In genomic region chr15:7723770-7724169, GRCm38 (mm10) we compare ENCODE assay signal across 21 mouse cellular contexts.
DNase-seq lines count a peak whose midpoint lies in the region; ATAC-seq lines count a peak whose summit lies in the region.
"Had no signal": no experiment of that assay in that cellular context is flagged by ENCODE, and none has a peak within 500 bp of the region (broad histone marks: within the 10 kb centered on the region; RNA-seq: fewer than 3 reads in every experiment).

No protein-coding gene starts in this region.

- no peaks in the 10 kb centered on the region for H3K4me1 ChIP-seq in embryonic facial prominence, embryonic 11.5 days (ENCODE audit: control insufficient read depth, insufficient read depth, low read length)
- peaks cover 30% of the 10 kb centered on the region for H3K4me1 ChIP-seq in embryonic facial prominence, embryonic 10.5 days
- H3K4me1 ChIP-seq in limb, embryonic 12.5 days (replicated peaks) = peaks cover 21% of the 10 kb centered on the region
- H3K4me1 ChIP-seq in limb, embryonic 10.5 days = peaks cover 39% of the 10 kb centered on the region
- peaks cover 18% of the 10 kb centered on the region for H3K4me1 ChIP-seq in limb, embryonic 13.5 days

- no peak overlapping the region for H3K27ac ChIP-seq in embryonic facial prominence, embryonic 11.5 days (replicated peaks; ENCODE audit: low read depth, low read length)
- no peak overlapping the region for H3K27ac ChIP-seq in embryonic facial prominence, embryonic 10.5 days (replicated peaks)
- H3K27ac ChIP-seq in limb, embryonic 12.5 days = no peak overlapping the region
- no peak overlapping the region for H3K27ac ChIP-seq in limb, embryonic 10.5 days
- no peak overlapping the region for H3K27ac ChIP-seq in limb, embryonic 13.5 days

- no peak overlapping the region for H3K9ac ChIP-seq in embryonic facial prominence, embryonic 11.5 days (replicated peaks; ENCODE audit: low read length)
- no peak overlapping the region for H3K9ac ChIP-seq in limb, embryonic 12.5 days (replicated peaks)
- H3K9ac ChIP-seq in limb, embryonic 13.5 days = no peak overlapping the region

- H3K4me2 ChIP-seq in embryonic facial prominence, embryonic 11.5 days (ENCODE audit: low read depth, low read length) = no peak overlapping the region
- H3K4me2 ChIP-seq in limb, embryonic 12.5 days = no peak overlapping the region; the same call in 1 of the 2 replicates
- no peak overlapping the region for H3K4me2 ChIP-seq in limb, embryonic 13.5 days (replicated peaks)

- ATAC-seq in embryonic facial prominence, embryonic 11.5 days (replicated peaks; ENCODE audit: insufficient number of reproducible peaks, low FRiP score, low TSS enrichment, low read depth) = 0 out of 2 replicates have a peak, but pooled peaks have one; percentile 59
- peak; percentile 65; the same call in 1 of the 2 replicates for ATAC-seq in limb, embryonic 12.5 days (ENCODE audit: insufficient number of reproducible peaks, insufficient read depth, low FRiP score, low TSS enrichment, low read depth)
- peak; percentile 32; the same call in 1 of the 2 replicates for ATAC-seq in limb, embryonic 13.5 days (ENCODE audit: low FRiP score, low read depth)
- ATAC-seq: activated CD4-positive, CD25-positive, alpha-beta regulatory T cell, adult 4 months; CD4-positive, CD25-positive, alpha-beta regulatory T cell, adult 4 months; Patski had no signal

- no peaks in the 10 kb centered on the region for H3K27me3 ChIP-seq in embryonic facial prominence, embryonic 11.5 days (ENCODE audit: control insufficient read depth, insufficient read depth, low read length)
- peaks cover 6% of the 10 kb centered on the region; the same call in 1 of the 2 replicates for H3K27me3 ChIP-seq in embryonic facial prominence, embryonic 10.5 days (replicated peaks; ENCODE audit: low read depth, poor library complexity, severe bottlenecking)
- peaks cover 7% of the 10 kb centered on the region for H3K27me3 ChIP-seq in limb, embryonic 12.5 days
- H3K27me3 ChIP-seq in limb, embryonic 10.5 days (ENCODE audit: low read depth, poor library complexity, severe bottlenecking) = peaks cover 21% of the 10 kb centered on the region; the same call in 1 of the 2 replicates
- peaks cover 9% of the 10 kb centered on the region for H3K27me3 ChIP-seq in limb, embryonic 13.5 days
- H3K27me3 ChIP-seq: CH12.LX had no signal

- 40% methylated on average over 2 of the region's 2 CpGs for WGBS in embryonic facial prominence, embryonic 11.5 days
- 50% methylated on average over 2 of the region's 2 CpGs for WGBS in embryonic facial prominence, embryonic 10.5 days
- WGBS in limb, embryonic 12.5 days = 23% methylated on average over 2 of the region's 2 CpGs
- 58% methylated on average over 2 of the region's 2 CpGs for WGBS in limb, embryonic 10.5 days
- 17% methylated on average over 2 of the region's 2 CpGs for WGBS in limb, embryonic 13.5 days

- no peak overlapping the region for H3K4me3 ChIP-seq in embryonic facial prominence, embryonic 11.5 days (ENCODE audit: low read depth, low read length)
- no peak overlapping the region for H3K4me3 ChIP-seq in embryonic facial prominence, embryonic 10.5 days
- no peak overlapping the region for H3K4me3 ChIP-seq in limb, embryonic 12.5 days (replicated peaks)
- H3K4me3 ChIP-seq in limb, embryonic 10.5 days = no peak overlapping the region
- no peak overlapping the region for H3K4me3 ChIP-seq in limb, embryonic 13.5 days

- H3K9me3 ChIP-seq in embryonic facial prominence, embryonic 11.5 days (replicated peaks; ENCODE audit: control insufficient read depth, low read length) = no peaks in the 10 kb centered on the region
- H3K9me3 ChIP-seq in embryonic facial prominence, embryonic 10.5 days = no peaks in the 10 kb centered on the region
- H3K9me3 ChIP-seq in limb, embryonic 12.5 days = no peaks in the 10 kb centered on the region
- no peaks in the 10 kb centered on the region for H3K9me3 ChIP-seq in limb, embryonic 10.5 days (replicated peaks)
- no peaks in the 10 kb centered on the region for H3K9me3 ChIP-seq in limb, embryonic 13.5 days
- H3K9me3 ChIP-seq: G1E had no signal

- DNase-seq in embryonic facial prominence, embryonic 11.5 days (ENCODE audit: low spot score) = no peak
- DNase-seq in embryonic facial prominence, embryonic 10.5 days (ENCODE audit: low spot score) = no peak
- no peak for DNase-seq in limb, embryonic 10.5 days (ENCODE audit: low spot score)
- DNase-seq in adrenal gland, postnatal 25 days = no peak
- DNase-seq: adrenal gland, adult 2 months; adrenal gland, adult 8-10 months; adrenal gland, postnatal 10 days; adrenal gland, postnatal 14 days; adrenal gland, postnatal 36 days; B cell, adult 2 months; cerebellum, adult 11 months; cerebellum, adult 11-12 months; cerebellum, adult 18-20 months; cerebellum, adult 2 months had no signal

- H3K36me3 ChIP-seq in embryonic facial prominence, embryonic 11.5 days (replicated peaks; ENCODE audit: control insufficient read depth, insufficient read depth, low read depth, low read length) = no peaks in the 10 kb centered on the region
- no peaks in the 10 kb centered on the region for H3K36me3 ChIP-seq in embryonic facial prominence, embryonic 10.5 days (replicated peaks)
- no peaks in the 10 kb centered on the region for H3K36me3 ChIP-seq in limb, embryonic 12.5 days
- no peaks in the 10 kb centered on the region for H3K36me3 ChIP-seq in limb, embryonic 10.5 days
- no peaks in the 10 kb centered on the region for H3K36me3 ChIP-seq in limb, embryonic 13.5 days
- H3K36me3 ChIP-seq: G1E had no signal
